Mouse (Mus musculus): ENCODE results near the gene Sgsm2. TPM values are rescaled to one million over a fixed set of nuclear protein-coding genes. Genes with fewer than 3 reads are reported as not detected.

Sgsm2 gene
- polyA plus RNA-seq, 1 experiment from 2014 or later, result 7.3 TPM

Small RNA genes within 50 kb of the gene (microRNA-seq; reads per million reads assigned to microRNA genes)
- not detected for gene Mir6926

Other genes with a start within 250 kb of the Sgsm2 start
- 33.8 and 39.4 TPM in 2 replicates for gene Cluh, start 247.6 kb downstream of the Sgsm2 start, polyA plus RNA-seq (2015; fragmentation: Nextera tagmentation; extraction: Ambion mirVana)
- 42.0 and 50.1 TPM in 2 replicates for gene Pafah1b1, start 172.4 kb downstream of the Sgsm2 start, polyA plus RNA-seq (2015; fragmentation: Nextera tagmentation; extraction: Ambion mirVana)
- 54.8 and 55.4 TPM in 2 replicates for gene Mettl16, start 126.2 kb downstream of the Sgsm2 start, polyA plus RNA-seq (2015; fragmentation: Nextera tagmentation; extraction: Ambion mirVana)
- gene Mnt, start 66.1 kb downstream of the Sgsm2 start, polyA plus RNA-seq (2015; fragmentation: Nextera tagmentation; extraction: Ambion mirVana), result 5.0 and 5.7 TPM in 2 replicates
- 50.6 and 51.4 TPM in 2 replicates for gene Tsr1, start 1.0 kb upstream of the Sgsm2 start, polyA plus RNA-seq (2015; fragmentation: Nextera tagmentation; extraction: Ambion mirVana)
- 17.5 and 18.2 TPM in 2 replicates for gene Smg6, start 28.8 kb upstream of the Sgsm2 start, polyA plus RNA-seq (2015; fragmentation: Nextera tagmentation; extraction: Ambion mirVana)
- 23.5 and 24.4 TPM in 2 replicates for gene Srr, start 28.9 kb upstream of the Sgsm2 start, polyA plus RNA-seq (2015; fragmentation: Nextera tagmentation; extraction: Ambion mirVana)

Measured in kidney, embryonic 15.5 days (tissue).